Mouse (Mus musculus): Measurements from ENCODE around the gene H2-T3. TPM values are rescaled to one million over a fixed set of nuclear protein-coding genes. Genes with fewer than 3 reads are reported as not detected.

The H2-T3 gene
- total and polyA plus RNA-seq, 3 experiments, result not detected

GRCm38 (mm10) chr17:36225231-36225824 lies 35.2 kb upstream of the H2-T3 start:
- DNase-seq (ENCODE audit: low read depth, low spot score), result no peak
- no peak overlapping the region for H3K27ac ChIP-seq (ENCODE audit: control insufficient read depth, low read depth, low read length)
- peaks cover 11 to 20% of the 10 kb centered on the region in 2 experiments for H3K27me3 ChIP-seq (ENCODE audit: control insufficient read depth in 1 of 2, insufficient read depth in 2 of 2, low read length in 2 of 2)
- no peaks in the 10 kb centered on the region for H3K36me3 ChIP-seq (ENCODE audit: control insufficient read depth in 1 of 2, insufficient read depth in 2 of 2, low read length in 2 of 2)
- no peak overlapping the region for H3K9ac ChIP-seq (ENCODE audit: control insufficient read depth, low read depth, low read length, poor library complexity, severe bottlenecking)
- H3K79me2 ChIP-seq (ENCODE audit: control insufficient read depth, insufficient read depth, low read length, poor library complexity), result no peaks in the 10 kb centered on the region
- no peaks in the 10 kb centered on the region for H3K9me3 ChIP-seq (replicated peaks; ENCODE audit: insufficient read depth, low read length)
- H3K4me1 ChIP-seq (ENCODE audit: control insufficient read depth in 1 of 2, insufficient read depth in 2 of 2, low read length in 2 of 2), result no peaks in the 10 kb centered on the region
- TF ChIP-seq MEF2A (IDR thresholded peaks at IDR 0.05; ENCODE audit: extremely low read depth, insufficient replicate concordance, low read depth, low read length, poor library complexity, severe bottlenecking) (no peak), TAL1 (IDR thresholded peaks at IDR 0.05; ENCODE audit: low read length) (no peak), USF1 (IDR thresholded peaks at IDR 0.05; ENCODE audit: low read depth, low read length) (no peak), MXI1 (IDR thresholded peaks at IDR 0.05; ENCODE audit: low read depth, low read length) (no peak), POLR2AphosphoS2 (IDR thresholded peaks at IDR 0.05; ENCODE audit: low read length) (no peak), HCFC1 (IDR thresholded peaks at IDR 0.05; ENCODE audit: low read depth, low read length) (no peak), MAZ (IDR thresholded peaks at IDR 0.05; ENCODE audit: low read depth, low read length) (no peak), ZC3H11A (IDR thresholded peaks at IDR 0.05; ENCODE audit: low read depth, low read length) (no peak), CHD2 (IDR thresholded peaks at IDR 0.05; ENCODE audit: low read length) (no peak), POLR2A (IDR thresholded peaks at IDR 0.05; ENCODE audit: control insufficient read depth in 1 of 2, insufficient read depth in 1 of 2, low read depth in 1 of 2, low read length in 2 of 2, poor library complexity in 1 of 2) (no peak), MYB (IDR thresholded peaks at IDR 0.05; ENCODE audit: low read depth, low read length) (no peak), CTCF (IDR thresholded peaks at IDR 0.05 in 2 of 3, conservative IDR thresholded peaks at IDR 0.05 in 1 of 3; ENCODE audit: control insufficient read depth in 1 of 3, insufficient read depth in 1 of 3, low read depth in 2 of 3, low read length in 3 of 3, poor library complexity in 1 of 3, severe bottlenecking in 1 of 3) (no peak)
- no peak overlapping the region for H3K4me3 ChIP-seq (ENCODE audit: control insufficient read depth in 1 of 2, insufficient read depth in 1 of 2, low read depth in 2 of 2, low read length in 2 of 2)

DNA sequence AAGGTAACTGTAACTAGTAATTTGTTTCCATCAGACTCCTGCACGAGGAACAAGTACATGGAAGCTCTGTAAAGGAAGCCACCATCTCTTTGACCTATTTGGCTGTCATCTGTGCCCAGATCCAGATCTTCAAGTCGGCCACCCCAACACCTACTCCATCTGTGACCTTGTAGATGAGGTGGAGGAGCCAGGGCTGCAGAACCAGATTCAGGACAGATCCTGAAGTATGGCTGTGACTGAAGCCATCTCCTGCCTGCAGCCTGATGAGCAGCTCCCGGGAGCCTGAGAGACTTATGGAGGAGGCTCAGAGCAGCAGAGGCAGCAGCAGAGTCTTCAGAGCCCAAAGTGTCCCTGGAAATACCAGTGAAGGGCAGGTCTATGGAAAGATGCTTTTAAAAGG lies 34.4 kb upstream of the H2-T3 start:
- Histone ChIP-seq H3K27me3 (ENCODE audit: control insufficient read depth in 1 of 2, insufficient read depth in 2 of 2, low read length in 2 of 2) (peaks cover 18 to 26% of the 10 kb centered on the region in 2 experiments), H3K4me3 (ENCODE audit: control insufficient read depth in 1 of 2, insufficient read depth in 1 of 2, low read depth in 2 of 2, low read length in 2 of 2) (no peak overlapping the region)
- TF ChIP-seq ZC3H11A (IDR thresholded peaks at IDR 0.05; ENCODE audit: low read depth, low read length) (no peak), MXI1 (IDR thresholded peaks at IDR 0.05; ENCODE audit: low read depth, low read length) (no peak), NRF1 (IDR thresholded peaks at IDR 0.05; ENCODE audit: insufficient read depth, low read depth, low read length, poor library complexity, severe bottlenecking) (no peak), SIN3A (IDR thresholded peaks at IDR 0.05; ENCODE audit: low read length) (no peak), MEF2A (IDR thresholded peaks at IDR 0.05; ENCODE audit: extremely low read depth, insufficient replicate concordance, low read depth, low read length, poor library complexity, severe bottlenecking) (no peak), TBP (IDR thresholded peaks at IDR 0.05; ENCODE audit: low read depth, low read length) (no peak), ETS1 (IDR thresholded peaks at IDR 0.05; ENCODE audit: low read depth, low read length) (no peak), TAL1 (IDR thresholded peaks at IDR 0.05; ENCODE audit: low read length) (no peak), EP300 (IDR thresholded peaks at IDR 0.05; ENCODE audit: low read depth in 1 of 2, low read length in 2 of 2) (no peak), MAX (IDR thresholded peaks at IDR 0.05; ENCODE audit: low read length) (no peak), ZNF384 (IDR thresholded peaks at IDR 0.05; ENCODE audit: low read depth, low read length) (no peak), GABPA (IDR thresholded peaks at IDR 0.05; ENCODE audit: low read depth, low read length) (no peak), KAT2A (conservative IDR thresholded peaks at IDR 0.05; ENCODE audit: low read depth, low read length) (no peak), ELF1 (IDR thresholded peaks at IDR 0.05; ENCODE audit: low read depth, low read length) (no peak), HCFC1 (IDR thresholded peaks at IDR 0.05; ENCODE audit: low read depth, low read length) (no peak)

More for the DNA sequence above, 34.4 kb upstream of the H2-T3 start:
- Histone ChIP-seq H3K4me1 (ENCODE audit: control insufficient read depth in 1 of 2, insufficient read depth in 2 of 2, low read length in 2 of 2) (no peaks in the 10 kb centered on the region), H3K9ac (ENCODE audit: control insufficient read depth, low read depth, low read length, poor library complexity, severe bottlenecking) (no peak overlapping the region), H3K36me3 (ENCODE audit: control insufficient read depth in 1 of 2, insufficient read depth in 2 of 2, low read length in 2 of 2) (no peaks in the 10 kb centered on the region), H3K27ac (ENCODE audit: control insufficient read depth, low read depth, low read length) (no peak overlapping the region), H3K79me2 (ENCODE audit: control insufficient read depth, insufficient read depth, low read length, poor library complexity) (no peaks in the 10 kb centered on the region), H3K9me3 (replicated peaks; ENCODE audit: insufficient read depth, low read length) (no peaks in the 10 kb centered on the region)
- DNase-seq (ENCODE audit: low read depth, low spot score), result no peak

All from MEL (cell line).